Mouse (Mus musculus): ENCODE measurements around the gene Cnbd2.
"Not testable (repeated sequence)": the region's sequence is repeated elsewhere in the genome, so short reads cannot be mapped to it uniquely, and the experiment has no call there.

The Cnbd2 gene

DNA sequence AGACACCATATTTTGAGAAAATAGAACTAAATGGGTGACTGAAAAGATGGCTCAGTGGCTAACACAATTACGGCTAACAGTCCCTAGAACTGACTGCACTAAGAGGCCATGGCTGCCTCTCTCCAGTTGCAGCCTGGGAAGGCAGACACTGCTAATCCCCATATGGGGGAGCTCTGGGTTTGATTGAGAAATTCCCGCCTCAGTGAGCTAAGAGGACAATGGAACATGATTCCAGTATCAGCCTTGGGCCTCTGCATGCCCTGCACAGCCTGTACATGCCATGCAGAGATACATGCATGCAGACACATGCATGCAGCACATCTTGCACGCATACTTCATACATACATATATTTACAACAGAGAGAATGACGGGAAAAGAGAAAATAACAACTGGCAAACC is 69.3 kb downstream of the Cnbd2 start:
- ATAC-seq (ENCODE audit: low TSS enrichment) = no peak

- peak; percentile 83 for ATAC-seq (ENCODE audit: low TSS enrichment)
These were observed 80.5 kb downstream of the Cnbd2 start for GRCm38 (mm10) chr2:156392461-156393154.

DNA sequence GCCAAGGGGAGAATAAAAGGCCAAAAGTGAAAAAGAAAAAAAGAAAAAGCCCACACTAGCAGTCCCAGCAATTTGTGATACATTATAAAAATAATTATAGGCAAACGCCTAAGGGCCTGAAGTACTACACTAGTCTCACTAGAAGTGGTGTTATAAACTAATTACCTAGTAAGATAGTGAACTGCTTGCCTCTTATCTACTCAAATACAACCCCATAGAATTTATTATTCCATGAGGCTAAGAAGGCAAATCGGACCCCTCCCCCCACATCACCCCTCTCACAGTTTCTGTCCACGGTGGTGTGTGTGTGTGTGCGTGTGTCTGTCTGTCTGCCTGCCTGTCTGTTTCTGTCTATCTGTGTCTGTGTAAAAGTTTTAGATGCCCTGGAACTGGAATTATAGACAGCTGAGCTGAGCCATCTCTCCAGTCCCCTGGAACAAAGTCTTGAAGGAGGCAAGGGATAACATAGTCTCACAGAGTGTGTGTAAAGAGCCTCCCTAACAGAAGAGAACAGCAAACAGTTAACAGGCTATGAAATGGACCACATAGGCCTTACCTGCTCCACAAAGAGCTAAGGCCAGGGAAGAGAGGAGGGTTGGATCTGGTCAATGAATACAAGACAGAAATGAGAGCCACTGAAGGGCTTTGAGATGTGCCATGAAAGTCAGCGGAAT is 81.2 kb downstream of the Cnbd2 start:
- no peak for ATAC-seq (ENCODE audit: low TSS enrichment)

- ATAC-seq (ENCODE audit: low TSS enrichment) = no peak
These were observed 82.2 kb downstream of the Cnbd2 start for GRCm38 (mm10) chr2:156394282-156394681.

DNA sequence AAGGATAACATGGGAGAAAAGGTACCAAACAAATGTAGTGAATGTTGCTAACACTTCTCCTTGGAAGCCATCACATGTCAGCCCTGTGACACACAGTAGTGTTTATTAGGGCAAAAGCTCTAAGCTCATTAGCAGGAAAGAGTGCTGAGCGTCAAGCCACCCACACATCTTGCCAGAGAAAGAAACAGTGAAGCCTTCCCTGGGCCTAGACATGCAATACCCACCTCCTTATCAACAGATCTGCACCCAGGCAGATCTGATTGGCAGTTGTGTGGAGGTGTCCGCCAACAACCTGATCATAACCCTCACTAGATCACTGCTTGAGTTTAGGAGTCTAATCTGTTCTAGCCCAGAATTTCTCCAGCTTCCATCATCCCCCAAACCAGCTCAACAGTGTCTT is 84.0 kb downstream of the Cnbd2 start:
- ATAC-seq (ENCODE audit: low TSS enrichment) = no peak

GRCm38 (mm10) chr2:156397988-156398387 is 85.9 kb downstream of the Cnbd2 start:
- no peak for ATAC-seq (ENCODE audit: low TSS enrichment)

- no peak for ATAC-seq (ENCODE audit: low TSS enrichment)
These were observed 87.4 kb downstream of the Cnbd2 start for GRCm38 (mm10) chr2:156399485-156399884.

- peak; percentile 91 for ATAC-seq (ENCODE audit: low TSS enrichment)
These were observed 89.2 kb downstream of the Cnbd2 start for GRCm38 (mm10) chr2:156401331-156401730.

GRCm38 (mm10) chr2:156402036-156402435 is 89.9 kb downstream of the Cnbd2 start:
- ATAC-seq (ENCODE audit: low TSS enrichment) = no peak

GRCm38 (mm10) chr2:156406987-156407386 is 94.9 kb downstream of the Cnbd2 start:
- no peak for ATAC-seq (ENCODE audit: low TSS enrichment)

DNA sequence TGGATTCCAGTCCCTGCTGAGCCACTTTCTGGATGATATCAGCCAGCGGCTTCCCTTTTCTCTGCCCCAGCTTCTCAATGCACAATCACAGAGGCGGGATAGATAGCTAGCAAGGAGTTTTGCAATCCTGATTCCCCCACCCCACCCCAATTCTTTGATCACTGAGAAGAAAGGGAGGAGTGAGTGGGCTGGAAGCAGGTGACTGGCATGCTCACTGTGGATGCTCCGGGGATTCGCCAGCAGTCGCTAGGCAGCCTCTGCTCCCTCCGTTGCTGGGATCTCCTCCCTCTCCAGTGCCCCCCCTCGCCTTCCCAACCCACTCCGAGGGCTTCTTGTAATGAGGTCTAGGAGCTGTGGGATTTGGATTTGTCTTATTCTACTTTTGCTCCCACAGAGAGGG is 96.1 kb downstream of the Cnbd2 start:
- peak; percentile 70; the same call in 1 of the 2 replicates for ATAC-seq (ENCODE audit: low TSS enrichment)

DNA sequence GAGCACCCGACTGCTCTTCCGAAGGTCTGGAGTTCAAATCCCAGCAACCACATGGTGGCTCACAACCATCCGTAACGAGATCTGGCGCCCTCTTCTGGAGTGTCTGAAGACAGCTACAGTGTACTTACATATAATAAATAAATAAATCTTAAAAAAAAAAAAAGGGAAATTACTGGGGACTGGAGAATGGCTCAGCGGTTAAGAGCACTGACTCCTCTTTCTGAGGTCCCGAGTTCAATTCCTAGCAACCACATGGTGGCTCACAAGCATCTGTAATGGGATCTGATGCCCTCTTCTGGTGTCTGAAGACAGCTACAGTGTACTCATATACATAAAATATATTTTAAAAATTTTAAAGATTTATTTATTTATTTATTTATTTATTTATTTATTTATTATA is 99.2 kb downstream of the Cnbd2 start:
- not testable (repeated sequence) for ATAC-seq (ENCODE audit: low TSS enrichment)

DNA sequence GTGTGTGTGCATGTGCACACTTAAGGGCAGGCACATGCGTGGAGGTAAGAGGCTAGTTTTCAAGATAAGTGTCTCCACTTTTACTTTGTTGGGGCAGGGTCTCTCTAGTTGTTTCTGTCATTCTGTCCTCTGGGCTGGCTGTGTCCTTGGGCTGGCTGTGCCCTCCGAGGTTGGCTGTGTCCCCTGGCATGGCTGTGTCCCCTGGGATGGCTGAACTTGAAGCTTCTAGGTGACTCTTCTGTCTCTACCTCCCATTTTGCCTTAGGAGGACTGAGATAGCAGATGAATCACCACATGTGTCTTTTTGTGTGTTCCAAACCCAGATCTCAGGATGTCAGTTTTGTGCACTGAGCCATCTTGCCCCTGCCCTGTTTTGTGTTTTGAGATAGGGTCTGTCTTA is 102.9 kb downstream of the Cnbd2 start:
- ATAC-seq (ENCODE audit: low TSS enrichment) = no peak

- no peak for ATAC-seq (ENCODE audit: low TSS enrichment)
These were observed 103.6 kb downstream of the Cnbd2 start for GRCm38 (mm10) chr2:156415674-156416073.

DNA sequence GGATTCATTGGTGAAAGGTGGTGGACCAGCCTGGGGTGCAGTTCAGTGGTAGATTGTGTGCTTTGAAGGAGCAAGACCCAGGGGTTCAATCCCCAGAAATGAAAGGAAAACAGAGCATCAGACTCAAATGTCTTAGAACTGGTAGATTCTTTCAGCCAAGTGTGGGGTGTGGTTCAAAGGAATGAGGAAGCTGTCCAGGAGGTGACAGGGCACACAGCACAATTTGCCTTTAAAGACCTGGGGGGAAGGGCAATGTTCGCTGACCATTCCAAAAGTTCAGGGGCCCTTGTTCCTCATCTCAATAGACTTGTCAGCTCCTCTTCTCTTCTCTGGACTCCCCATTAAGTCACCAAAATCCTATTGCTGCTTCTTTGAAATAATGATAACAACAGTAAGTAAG is 105.1 kb downstream of the Cnbd2 start:
- no peak for ATAC-seq (ENCODE audit: low TSS enrichment)

GRCm38 (mm10) chr2:156418467-156418866 is 106.4 kb downstream of the Cnbd2 start:
- ATAC-seq (ENCODE audit: low TSS enrichment) = no peak

GRCm38 (mm10) chr2:156420327-156420693 is 108.2 kb downstream of the Cnbd2 start:
- ATAC-seq (ENCODE audit: low TSS enrichment) = 0 out of 2 replicates have a peak, but pooled peaks have one; percentile 11

DNA sequence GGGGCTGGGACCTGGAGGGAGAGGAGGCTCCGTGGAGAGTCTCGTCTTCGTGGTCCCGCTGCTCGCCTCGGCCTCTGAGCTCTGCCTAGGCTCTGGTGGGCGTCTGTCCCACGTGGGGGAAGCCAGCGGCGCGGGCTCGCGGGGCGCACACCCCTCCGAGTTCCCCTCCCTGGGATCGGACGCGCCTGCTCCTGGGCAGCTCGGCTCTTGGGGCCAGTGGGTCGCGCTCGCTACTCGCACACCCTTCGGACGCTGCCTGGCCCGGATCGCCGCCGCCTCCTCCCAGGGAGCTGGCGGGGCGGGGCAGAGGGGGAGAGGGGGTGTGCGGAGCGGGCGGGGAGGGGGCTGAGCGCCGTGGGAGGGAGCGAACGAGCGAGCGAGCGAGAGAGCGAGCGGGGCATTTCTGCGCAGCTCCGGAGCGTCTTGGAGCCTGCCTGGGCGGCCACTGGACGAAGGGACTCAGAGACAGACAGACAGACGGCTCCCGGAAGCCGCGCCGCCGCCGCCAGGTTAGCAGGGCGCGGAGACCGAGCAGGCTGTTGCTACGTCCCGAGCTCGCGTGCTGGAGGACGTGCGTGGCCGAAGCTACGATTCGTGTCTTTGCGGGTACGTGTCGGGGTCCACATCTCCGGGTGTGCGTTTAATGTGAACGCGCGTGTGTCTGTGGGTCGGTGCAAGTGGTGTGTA is 108.7 kb downstream of the Cnbd2 start, which contains the start of gene Epb41l1:
Epb41l1 (plus strand) TSS at position 216 of the 687 bp plus-strand sequence.
- ATAC-seq (ENCODE audit: low TSS enrichment) = 0 out of 2 replicates have a peak, but pooled peaks have one; percentile 21

DNA sequence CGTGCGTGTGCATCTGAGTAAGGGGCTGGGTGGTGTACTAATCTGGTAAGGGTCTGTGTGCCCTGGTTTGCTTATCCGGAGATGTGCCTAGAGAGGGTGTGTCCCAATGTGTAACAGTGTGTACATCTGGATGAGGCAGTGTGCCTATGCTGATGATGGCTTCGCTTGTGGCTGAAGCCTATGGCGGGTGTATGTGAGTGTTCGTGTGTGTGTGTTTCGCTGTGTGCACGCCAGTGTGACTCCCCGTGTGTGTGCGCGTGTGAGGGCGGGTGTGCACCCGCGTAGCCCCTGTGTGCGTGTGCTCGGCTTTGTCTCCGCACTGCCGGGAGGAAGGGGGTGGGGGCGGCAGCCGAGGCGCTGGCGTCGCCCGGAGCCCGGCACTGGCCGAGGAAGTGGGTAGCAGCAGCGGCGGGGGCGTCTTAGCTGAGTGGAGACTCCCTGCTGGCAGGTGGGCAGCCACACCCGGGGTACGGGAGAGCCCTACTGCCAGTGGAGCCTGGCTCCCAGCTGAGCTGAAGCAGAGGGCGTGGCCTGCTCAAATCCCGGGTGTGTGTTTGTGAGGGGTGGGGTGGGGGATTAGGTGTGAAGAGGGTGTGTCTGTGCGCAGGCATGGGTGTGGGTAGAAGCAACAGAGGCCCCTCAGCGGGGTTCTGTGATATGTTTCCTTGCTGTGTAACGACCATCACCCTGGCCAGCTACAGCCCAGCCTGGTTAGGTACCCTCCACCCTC is 109.4 kb downstream of the Cnbd2 start:
- peak; percentile 61 for ATAC-seq (ENCODE audit: low TSS enrichment)

- ATAC-seq (ENCODE audit: low TSS enrichment) = no peak
These were observed 110.5 kb downstream of the Cnbd2 start for GRCm38 (mm10) chr2:156422631-156423030.

DNA sequence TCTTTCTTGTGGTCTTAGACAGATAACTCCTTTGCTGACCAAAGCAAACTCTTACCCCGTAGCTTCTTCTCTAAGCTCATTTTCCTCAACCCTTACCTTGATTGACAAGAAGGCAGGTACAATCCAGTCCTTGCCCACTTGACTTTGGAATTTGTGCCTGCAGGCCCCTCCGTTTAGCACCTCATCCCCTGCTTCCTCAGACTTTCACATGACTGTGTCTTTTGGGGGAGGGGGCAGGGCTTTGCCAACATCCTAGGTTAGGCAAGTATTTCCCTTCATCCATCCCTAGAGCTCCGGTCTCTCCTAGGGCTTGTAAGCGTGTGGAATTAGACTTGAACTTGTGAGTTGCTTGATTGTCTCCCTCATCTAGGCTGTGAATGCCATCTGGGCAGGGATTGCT is 111.6 kb downstream of the Cnbd2 start:
- ATAC-seq (ENCODE audit: low TSS enrichment) = no peak
